Mouse (Mus musculus) frontal cortex, postnatal 14 days (tissue): ENCODE measurements around the gene Hbs1l.
"Not testable (repeated sequence)": the region's sequence is repeated elsewhere in the genome, so short reads cannot be mapped to it uniquely, and the experiment has no call there.

ENCODE experiments used
- DNase-seq, 2 experiments: peaks; one replicate each; pipeline ENCODE4 v3.0.0; 2022; ENCODE audit warnings: low spot score in 2 of 2

Gene Hbs1l

GRCm38 (mm10) chr10:21359086-21359485, 63.3 kb downstream of the Hbs1l start:
- DNase-seq = no peak

- DNase-seq = no peak
Observed at GRCm38 (mm10) chr10:21361871-21362270, 66.1 kb downstream of the Hbs1l start.

GRCm38 (mm10) chr10:21363297-21363696, 67.5 kb downstream of the Hbs1l start:
- no peak for DNase-seq

- no peak for DNase-seq
Observed at GRCm38 (mm10) chr10:21364946-21365345, 69.2 kb downstream of the Hbs1l start.

- DNase-seq = no peak
Observed at GRCm38 (mm10) chr10:21365897-21366296, 70.1 kb downstream of the Hbs1l start.

- no peak for DNase-seq
Observed at GRCm38 (mm10) chr10:21366471-21366870, 70.7 kb downstream of the Hbs1l start.

- DNase-seq = no peak
Observed at GRCm38 (mm10) chr10:21367481-21367880, 71.7 kb downstream of the Hbs1l start.

- no peak for DNase-seq
Observed at GRCm38 (mm10) chr10:21369586-21369985, 73.8 kb downstream of the Hbs1l start.

- no peak for DNase-seq
Observed at GRCm38 (mm10) chr10:21372271-21372670, 76.5 kb downstream of the Hbs1l start.

- no peak for DNase-seq
Observed at GRCm38 (mm10) chr10:21376682-21377473, 81.1 kb downstream of the Hbs1l start, which contains the start of gene Aldh8a1. TSS of gene Aldh8a1 (plus strand) at chr10:21377291.

- no peak for DNase-seq
Observed at GRCm38 (mm10) chr10:21378196-21378944, 82.6 kb downstream of the Hbs1l start.

GRCm38 (mm10) chr10:21382914-21383313, 87.1 kb downstream of the Hbs1l start:
- no peak for DNase-seq

GRCm38 (mm10) chr10:21385111-21385663, 89.4 kb downstream of the Hbs1l start:
- no peak for DNase-seq

- DNase-seq = no peak
Observed at GRCm38 (mm10) chr10:21389075-21389474, 93.3 kb downstream of the Hbs1l start.

- no peak for DNase-seq
Observed at GRCm38 (mm10) chr10:21390440-21390839, 94.7 kb downstream of the Hbs1l start.

GRCm38 (mm10) chr10:21391286-21391685, 95.5 kb downstream of the Hbs1l start:
- no peak for DNase-seq

GRCm38 (mm10) chr10:21393390-21393789, 97.6 kb downstream of the Hbs1l start:
- DNase-seq = no peak

- no peak for DNase-seq
Observed at GRCm38 (mm10) chr10:21395426-21396139, 99.8 kb downstream of the Hbs1l start.

- not testable (repeated sequence) for DNase-seq
Observed at GRCm38 (mm10) chr10:21398873-21399425, 103.2 kb downstream of the Hbs1l start.

GRCm38 (mm10) chr10:21399622-21400021, 103.8 kb downstream of the Hbs1l start:
- DNase-seq = no peak

GRCm38 (mm10) chr10:21400031-21400430, 104.3 kb downstream of the Hbs1l start:
- no peak for DNase-seq

- no peak for DNase-seq
Observed at GRCm38 (mm10) chr10:21400453-21400852, 104.7 kb downstream of the Hbs1l start.
